Mouse (Mus musculus): ENCODE results near the gene Vgll1. TPM values are rescaled to one million over a fixed set of nuclear protein-coding genes. Genes with fewer than 3 reads are reported as not detected.

Vgll1 gene
- not detected in 2 replicates for polyA plus RNA-seq (2012; ENCODE audit: insufficient read depth, insufficient read length, low replicate concordance, missing spikeins)

DNA sequence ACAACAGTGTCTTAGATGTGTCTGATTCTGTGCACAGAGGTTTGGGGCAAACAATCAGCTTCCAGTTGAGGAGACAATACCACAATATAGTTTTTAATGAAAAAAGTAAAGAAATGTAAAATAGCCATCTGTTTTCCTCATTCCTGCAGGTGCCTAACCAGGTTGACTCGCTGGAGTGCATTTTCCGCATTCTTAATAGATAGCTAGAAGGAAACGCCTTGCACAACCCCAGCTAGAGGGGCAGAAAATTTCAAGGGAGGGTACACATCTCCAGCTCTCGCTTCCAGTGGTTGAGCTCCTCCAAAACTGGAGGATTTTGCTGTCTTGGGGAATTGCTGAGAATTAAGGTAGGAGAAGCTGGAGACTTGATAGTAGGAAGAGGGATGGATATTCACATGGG is at the start of gene Vgll1:
TSS of gene Vgll1 (plus strand) at position 301 of the 400 bp plus-strand sequence.
- 86% methylated on average over 4 of the region's 4 CpGs for WGBS
- TF ChIP-seq CTCF (IDR thresholded peaks at IDR 0.05; ENCODE audit: insufficient read depth, low read depth, low read length) (no peak), POLR2A (IDR thresholded peaks at IDR 0.05; ENCODE audit: insufficient read depth, low read depth, low read length) (no peak)
- H3K4me1 ChIP-seq (ENCODE audit: control insufficient read depth, insufficient read depth, low read length), result no peaks in the 10 kb centered on the region

DNA sequence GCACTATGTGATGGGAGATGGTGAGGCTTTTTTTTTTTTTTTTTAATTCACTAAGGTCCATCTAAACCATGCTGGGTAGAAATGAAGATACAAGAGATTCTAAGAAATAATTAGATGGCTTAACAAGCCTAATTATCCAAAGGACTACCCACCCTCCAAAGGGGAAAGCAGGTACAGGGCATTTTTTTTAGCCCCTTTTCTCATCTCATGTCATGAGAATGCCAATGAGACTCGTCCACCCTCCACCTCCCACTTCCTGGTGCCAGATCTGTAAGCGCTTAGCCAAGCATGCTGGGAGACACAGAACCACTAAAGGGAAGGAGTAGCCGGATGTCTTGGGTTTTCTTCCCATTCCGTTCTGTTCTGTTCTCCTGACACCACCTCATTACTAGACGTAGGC is 45.1 kb upstream of the Vgll1 start, which contains the start of gene Brs3:
TSS of gene Brs3 (plus strand) at position 301 of the 400 bp plus-strand sequence.
- WGBS, result 71% methylated on average over 5 of the region's 5 CpGs
- TF ChIP-seq POLR2A (IDR thresholded peaks at IDR 0.05; ENCODE audit: insufficient read depth, low read depth, low read length), result no peak
- no peak for TF ChIP-seq CTCF (IDR thresholded peaks at IDR 0.05; ENCODE audit: insufficient read depth, low read depth, low read length)
- Histone ChIP-seq H3K27ac (ENCODE audit: insufficient read depth, low read depth, low read length) (no peak within 1 kb of the TSS), H3K4me3 (ENCODE audit: insufficient read depth, low read depth, low read length) (no peak within 1 kb of the TSS), H3K4me1 (ENCODE audit: control insufficient read depth, insufficient read depth, low read length) (no peaks in the 10 kb centered on the region)

More for the DNA sequence above, at the start of gene Vgll1:
- Histone ChIP-seq H3K4me3 (ENCODE audit: insufficient read depth, low read depth, low read length) (no peak within 1 kb of the TSS), H3K27ac (ENCODE audit: insufficient read depth, low read depth, low read length) (no peak within 1 kb of the TSS)

DNA sequence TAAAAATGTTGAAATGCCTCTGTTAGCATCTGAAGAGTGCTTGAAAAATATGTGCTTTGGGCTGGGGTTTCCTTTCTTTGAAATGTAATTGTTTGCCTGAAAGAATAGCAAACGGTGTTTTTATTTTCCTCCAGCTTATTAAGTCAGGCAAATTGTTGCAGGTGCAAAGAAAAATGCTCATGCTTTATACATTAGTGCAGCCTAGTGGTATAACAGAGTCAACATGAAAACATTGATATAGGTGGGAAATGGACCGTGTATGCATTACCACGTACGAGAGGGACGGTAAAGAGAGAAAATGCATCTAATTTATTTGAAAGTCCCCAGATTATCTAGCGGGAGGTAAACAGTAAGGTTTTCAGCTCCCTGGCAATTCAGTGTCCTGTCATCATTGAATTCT is 44.0 kb upstream of the Vgll1 start:
- WGBS, result 53% methylated on average over 6 of the region's 6 CpGs

DNA sequence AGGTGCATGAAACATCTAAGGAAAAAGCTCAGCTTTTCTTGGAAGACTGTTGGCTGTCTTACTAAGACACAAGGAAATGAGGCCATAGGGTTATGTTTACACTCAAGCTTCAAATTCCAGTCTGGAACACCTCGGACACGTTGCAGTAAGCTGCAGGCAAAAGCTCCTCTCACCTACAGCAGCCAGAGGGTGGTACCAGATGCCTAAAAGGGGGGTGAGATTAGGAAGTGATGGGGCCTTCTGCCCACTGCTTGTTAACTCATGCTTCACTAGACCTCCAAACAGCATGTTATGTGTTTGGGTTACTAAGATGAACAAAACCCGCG is 35.1 kb upstream of the Vgll1 start:
- TF ChIP-seq POLR2A (IDR thresholded peaks at IDR 0.05; ENCODE audit: insufficient read depth, low read depth, low read length) (no peak), CTCF (IDR thresholded peaks at IDR 0.05; ENCODE audit: insufficient read depth, low read depth, low read length) (no peak)
- H3K4me1 ChIP-seq (ENCODE audit: control insufficient read depth, insufficient read depth, low read length), result no peaks in the 10 kb centered on the region
- WGBS, result 15% methylated on average over 4 of the region's 4 CpGs
- peak overlapping the region; percentile 97; the same call in 1 of the 2 replicates for H3K27ac ChIP-seq (ENCODE audit: insufficient read depth, low read depth, low read length)
- peak overlapping the region; percentile 75 for H3K4me3 ChIP-seq (ENCODE audit: insufficient read depth, low read depth, low read length)

More for the DNA sequence above, 44.0 kb upstream of the Vgll1 start:
- no peaks in the 10 kb centered on the region for H3K4me1 ChIP-seq (ENCODE audit: control insufficient read depth, insufficient read depth, low read length)
- no peak overlapping the region for H3K27ac ChIP-seq (ENCODE audit: insufficient read depth, low read depth, low read length)
- no peak overlapping the region for H3K4me3 ChIP-seq (ENCODE audit: insufficient read depth, low read depth, low read length)
- no peak for TF ChIP-seq CTCF (IDR thresholded peaks at IDR 0.05; ENCODE audit: insufficient read depth, low read depth, low read length)
- no peak for TF ChIP-seq POLR2A (IDR thresholded peaks at IDR 0.05; ENCODE audit: insufficient read depth, low read depth, low read length)

DNA sequence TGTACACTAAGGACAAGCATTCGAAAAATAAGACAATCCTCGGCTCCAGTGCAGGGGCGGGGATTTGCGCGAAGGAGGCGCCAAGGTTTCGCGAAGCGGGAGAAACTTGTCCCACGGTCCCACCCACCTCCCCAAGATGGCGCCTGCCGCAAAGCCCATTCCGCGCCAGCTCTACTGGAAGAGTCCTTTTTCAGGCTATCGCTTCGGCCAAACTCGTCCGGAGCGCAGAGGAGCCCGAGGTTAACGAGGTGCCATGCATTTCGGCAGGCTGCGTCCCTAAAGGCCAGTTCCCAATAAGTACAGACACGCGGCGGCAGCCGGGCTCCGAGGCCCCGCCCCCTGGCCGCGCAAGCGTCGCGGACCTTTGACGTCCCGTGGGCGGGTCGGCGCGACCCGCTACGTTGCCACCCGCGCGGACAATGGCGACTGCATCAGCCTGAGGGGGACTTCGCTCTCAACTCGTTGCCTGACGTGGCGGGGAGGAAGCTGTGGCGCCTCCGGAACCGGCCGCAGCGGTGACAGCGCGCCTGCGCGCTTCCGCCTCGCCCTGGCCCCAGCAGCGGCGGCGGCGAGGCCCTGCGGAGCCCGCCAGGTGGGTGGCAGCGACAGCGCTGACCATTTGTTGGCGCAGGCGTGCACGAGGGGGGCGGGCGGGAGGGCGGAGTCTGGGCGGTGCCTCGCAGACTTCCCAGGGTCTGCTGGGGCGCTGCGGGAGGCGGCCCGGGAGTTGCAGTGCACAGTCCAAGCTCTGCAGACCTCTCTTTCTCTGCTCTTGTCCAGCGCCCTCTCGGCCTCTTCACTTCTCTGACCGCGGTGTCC is 34.5 kb upstream of the Vgll1 start, which contains the start of gene Htatsf1:
TSS of gene Htatsf1 (plus strand) at position 410 of the 819 bp plus-strand sequence.
- WGBS, result 21% methylated on average over 80 of the region's 85 CpGs

DNA sequence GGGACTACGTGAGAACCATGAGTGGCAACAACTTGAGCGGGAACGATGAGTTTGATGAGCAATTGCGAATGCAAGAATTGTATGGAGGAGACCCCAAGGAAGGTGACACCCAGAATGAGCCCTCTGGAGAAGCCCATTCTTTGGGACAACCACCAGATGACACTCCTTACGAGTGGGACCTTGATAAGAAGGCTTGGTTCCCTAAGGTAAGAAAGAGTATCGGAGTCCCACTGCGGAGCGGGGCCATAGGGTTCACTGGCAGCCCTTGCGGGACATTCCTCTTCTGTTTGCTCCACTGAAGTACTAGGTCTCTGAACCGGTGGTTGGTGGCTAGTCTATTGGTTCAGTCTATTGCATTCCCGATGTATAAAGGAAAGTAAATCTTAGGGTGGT is 33.9 kb upstream of the Vgll1 start:
- 23% methylated on average over 11 of the region's 11 CpGs for WGBS
- no peak overlapping the region for H3K27ac ChIP-seq (ENCODE audit: insufficient read depth, low read depth, low read length)
- no peak for TF ChIP-seq CTCF (IDR thresholded peaks at IDR 0.05; ENCODE audit: insufficient read depth, low read depth, low read length)
- no peak for TF ChIP-seq POLR2A (IDR thresholded peaks at IDR 0.05; ENCODE audit: insufficient read depth, low read depth, low read length)

More for the DNA sequence above, 34.5 kb upstream of the Vgll1 start, which contains the start of gene Htatsf1:
- TF ChIP-seq CTCF (IDR thresholded peaks at IDR 0.05; ENCODE audit: insufficient read depth, low read depth, low read length) (no peak), POLR2A (IDR thresholded peaks at IDR 0.05; ENCODE audit: insufficient read depth, low read depth, low read length) (peak; percentile 61)
- Histone ChIP-seq H3K4me1 (ENCODE audit: control insufficient read depth, insufficient read depth, low read length) (no peaks in the 10 kb centered on the region), H3K4me3 (ENCODE audit: insufficient read depth, low read depth, low read length) (peak within 1 kb of the TSS; percentile 75), H3K27ac (ENCODE audit: insufficient read depth, low read depth, low read length) (peak within 1 kb of the TSS; percentile 97)

DNA sequence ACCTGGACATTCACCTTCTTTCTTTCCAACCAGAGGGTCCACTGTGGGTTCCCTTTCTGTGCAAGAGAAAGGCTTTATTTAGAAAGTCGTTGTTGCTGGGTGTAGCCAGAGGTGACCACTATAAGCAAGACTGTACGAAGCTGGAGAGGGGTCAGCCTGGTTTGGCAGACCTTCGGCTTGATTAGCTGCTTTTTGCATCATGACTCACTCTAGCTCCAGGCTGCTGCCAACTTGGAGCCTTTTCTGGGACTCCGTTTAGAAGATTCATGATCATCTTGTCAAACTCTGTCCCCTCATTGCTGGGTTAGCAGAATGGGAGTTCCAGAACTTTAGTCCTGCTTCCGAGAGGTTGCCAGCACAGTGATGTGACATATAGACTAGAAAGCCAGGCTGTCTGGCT is 6.4 kb upstream of the Vgll1 start:
- Histone ChIP-seq H3K4me1 (ENCODE audit: control insufficient read depth, insufficient read depth, low read length) (no peaks in the 10 kb centered on the region), H3K4me3 (ENCODE audit: insufficient read depth, low read depth, low read length) (no peak overlapping the region), H3K27ac (ENCODE audit: insufficient read depth, low read depth, low read length) (no peak overlapping the region)
- TF ChIP-seq CTCF (IDR thresholded peaks at IDR 0.05; ENCODE audit: insufficient read depth, low read depth, low read length) (no peak), POLR2A (IDR thresholded peaks at IDR 0.05; ENCODE audit: insufficient read depth, low read depth, low read length) (no peak)
- WGBS, result 67% methylated on average over 5 of the region's 5 CpGs

More for the DNA sequence above, 33.9 kb upstream of the Vgll1 start:
- H3K4me1 ChIP-seq (ENCODE audit: control insufficient read depth, insufficient read depth, low read length), result no peaks in the 10 kb centered on the region
- H3K4me3 ChIP-seq (ENCODE audit: insufficient read depth, low read depth, low read length), result peak overlapping the region; percentile 75

DNA sequence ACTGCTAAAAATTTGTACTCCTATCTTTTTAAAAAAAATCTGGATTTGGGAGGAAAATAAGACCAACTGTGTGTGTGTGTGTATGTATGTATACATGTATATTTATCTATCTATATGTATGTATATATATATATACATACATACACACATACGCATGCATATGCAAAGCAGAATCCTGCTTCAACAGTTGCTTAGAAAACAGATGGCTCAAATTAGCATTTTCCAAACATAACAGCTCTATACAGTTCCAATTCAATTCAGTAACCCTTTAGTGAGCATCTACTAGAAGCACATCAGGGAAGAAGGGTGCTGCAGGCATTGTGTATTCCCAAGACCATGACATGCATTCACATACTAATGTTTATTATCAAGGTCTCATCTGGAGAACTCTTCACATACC is 15.5 kb downstream of the Vgll1 start:
- no peak overlapping the region for H3K27ac ChIP-seq (ENCODE audit: insufficient read depth, low read depth, low read length)
- 90% methylated on average over 1 of the region's 1 CpGs for WGBS
- no peaks in the 10 kb centered on the region for H3K4me1 ChIP-seq (ENCODE audit: control insufficient read depth, insufficient read depth, low read length)
- H3K4me3 ChIP-seq (ENCODE audit: insufficient read depth, low read depth, low read length), result no peak overlapping the region
- TF ChIP-seq POLR2A (IDR thresholded peaks at IDR 0.05; ENCODE audit: insufficient read depth, low read depth, low read length) (no peak), CTCF (IDR thresholded peaks at IDR 0.05; ENCODE audit: insufficient read depth, low read depth, low read length) (no peak)

DNA sequence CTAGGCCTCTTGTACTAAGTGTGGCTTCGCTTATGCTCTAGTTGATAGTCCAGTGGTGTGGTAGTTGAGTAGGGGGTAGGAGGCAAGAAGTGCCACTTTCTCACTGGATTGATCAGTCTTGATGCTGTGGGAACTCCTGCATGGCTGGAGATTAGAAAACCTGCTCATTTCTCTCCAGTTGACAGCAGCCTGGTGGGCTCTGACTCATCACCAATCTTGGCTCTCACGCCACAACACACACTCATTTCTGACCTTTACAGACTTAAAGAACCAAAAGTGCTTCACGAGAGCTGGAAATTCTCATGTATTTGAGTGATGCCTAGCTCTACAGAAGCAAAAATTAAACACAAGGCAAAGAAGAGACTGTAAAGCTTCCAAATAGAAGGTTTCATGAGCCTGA is 19.1 kb downstream of the Vgll1 start:
- H3K4me1 ChIP-seq (ENCODE audit: control insufficient read depth, insufficient read depth, low read length), result no peaks in the 10 kb centered on the region
- no peak overlapping the region for H3K4me3 ChIP-seq (ENCODE audit: insufficient read depth, low read depth, low read length)
- 50% methylated on average over 3 of the region's 3 CpGs for WGBS
- TF ChIP-seq POLR2A (IDR thresholded peaks at IDR 0.05; ENCODE audit: insufficient read depth, low read depth, low read length) (no peak), CTCF (IDR thresholded peaks at IDR 0.05; ENCODE audit: insufficient read depth, low read depth, low read length) (no peak)
- H3K27ac ChIP-seq (ENCODE audit: insufficient read depth, low read depth, low read length), result no peak overlapping the region
